Mouse (Mus musculus): ENCODE data around the gene Gpc5.

GRCm38 (mm10) chr14:115819021-115819420, 727.0 kb downstream of the Gpc5 start:
- TF ChIP-seq CTCF (IDR thresholded peaks at IDR 0.05; ENCODE audit: low read depth, low read length) (no peak), POLR2A (IDR thresholded peaks at IDR 0.05; ENCODE audit: extremely low read depth, insufficient read depth, low read length) (no peak)
